Mouse (Mus musculus) megakaryocyte progenitor cell, adult 5-6 weeks (primary cell): ENCODE data around the gene Atp6v0a1. TPM values are rescaled to one million over a fixed set of nuclear protein-coding genes. Genes with fewer than 3 reads are reported as not detected.

Experiments
- ATAC-seq: replicated peaks from 2 replicates; pipeline ENCODE4 v1.8.0; 2016; ENCODE audit warnings: mild to moderate bottlenecking, moderate TSS enrichment, inconsistent platforms; ENCODE audit not compliant: poor library complexity
- total RNA-seq, 2 experiments: library from RNA; stranded (forward) in 1 of 2; stranded (reverse) in 1 of 2; fragments of 157-497, 149-512 nt in 1 of 2; fragments of 200-1000 nt in 1 of 2; gene quantifications; 2 replicates each; pipeline versions ENCODE4 v1.2.3 to v1.2.4; 2015 to 2017

The Atp6v0a1 gene
- 21.4 and 35.3 TPM in 2 replicates for total RNA-seq (2015)
- 38.1 and 50.1 TPM in 2 replicates for total RNA-seq (2017)

DNA sequence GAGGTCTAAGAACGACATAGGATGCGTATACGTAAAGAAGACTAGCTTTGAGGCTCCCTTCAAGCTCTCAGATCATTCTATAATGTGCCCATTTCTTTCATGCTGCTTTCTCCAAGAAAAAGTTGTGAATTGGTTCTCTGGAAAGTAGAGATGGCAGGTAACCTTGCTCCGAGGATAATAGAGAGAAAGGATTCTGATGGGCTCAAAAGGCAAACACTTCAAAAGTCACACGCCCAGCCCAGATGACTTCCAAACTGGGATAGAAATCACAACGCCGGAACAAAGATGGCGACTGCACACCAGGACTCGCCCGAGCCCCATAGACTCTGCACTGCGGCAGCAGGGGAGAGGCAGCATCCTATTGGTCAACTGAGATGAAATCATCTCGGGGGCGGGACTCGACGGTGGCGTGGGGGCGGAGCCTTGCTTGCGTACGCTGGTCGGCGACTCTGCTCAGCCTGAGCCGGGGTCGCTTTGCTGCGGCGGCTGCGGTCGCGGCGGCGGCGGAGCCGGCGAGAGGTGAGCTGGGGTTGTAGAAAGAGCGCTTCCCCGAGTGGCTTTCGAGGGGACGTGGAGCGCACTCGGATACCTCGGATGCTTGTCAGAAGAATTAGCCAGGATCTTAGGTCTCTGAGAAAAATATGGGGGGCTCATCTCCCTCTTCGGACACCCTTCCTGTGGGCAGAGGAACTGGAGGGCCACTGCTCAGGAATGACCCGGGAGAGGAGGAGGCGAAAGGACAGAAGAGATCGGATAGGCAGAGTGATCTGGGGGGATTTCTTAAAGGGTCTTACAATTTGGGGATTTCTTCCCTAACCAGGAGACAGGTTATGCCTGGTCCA lies at the start of gene Atp6v0a1:
TSS of gene Atp6v0a1 (plus strand) at position 407 of the 842 bp plus-strand sequence.
- ATAC-seq, result peak; percentile 94

- ATAC-seq, result peak; percentile 59; the same call in 1 of the 2 replicates
Observed at GRCm38 (mm10) chr11:100959464-100959810, 49.8 kb upstream of the Atp6v0a1 start.

DNA sequence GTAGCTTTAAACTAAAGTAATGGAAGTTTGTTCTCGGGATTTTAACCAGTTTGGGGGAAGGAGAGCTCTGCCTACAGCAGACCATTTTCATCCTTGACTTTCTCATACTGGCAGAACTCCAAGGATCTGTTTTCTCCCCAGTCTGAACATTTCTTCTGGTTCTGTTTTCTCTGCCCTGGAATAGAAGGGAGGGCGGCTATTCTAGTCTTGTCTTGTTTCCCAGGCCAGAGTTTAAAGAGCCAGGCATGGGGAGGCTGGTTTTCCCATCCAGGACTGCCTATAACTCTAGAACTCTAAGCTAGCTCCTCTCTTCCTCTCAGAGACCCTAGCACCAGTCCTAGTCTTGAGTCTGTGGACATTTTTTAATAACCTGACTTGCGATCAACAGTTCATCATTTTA lies 49.4 kb upstream of the Atp6v0a1 start:
- ATAC-seq, result no peak

DNA sequence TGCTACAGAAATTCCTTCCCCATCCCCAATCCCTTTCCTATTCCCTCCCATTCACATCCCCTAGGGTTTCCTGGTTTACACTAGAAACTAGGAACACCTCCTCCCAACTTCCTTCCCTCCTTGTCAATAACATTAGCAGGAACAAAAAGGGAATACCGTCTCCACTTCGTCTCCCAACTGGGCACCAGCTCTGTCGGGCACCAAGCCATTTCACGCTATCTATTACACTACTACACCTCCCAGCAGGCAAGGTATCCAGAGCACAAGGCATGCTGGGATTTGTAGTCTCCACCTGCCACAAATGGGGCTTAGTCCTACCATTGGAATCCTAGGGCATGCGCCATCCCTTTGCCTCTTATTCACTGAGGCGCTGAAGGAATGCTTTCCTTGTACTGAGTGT lies 48.7 kb upstream of the Atp6v0a1 start:
- ATAC-seq, result peak; percentile 71

DNA sequence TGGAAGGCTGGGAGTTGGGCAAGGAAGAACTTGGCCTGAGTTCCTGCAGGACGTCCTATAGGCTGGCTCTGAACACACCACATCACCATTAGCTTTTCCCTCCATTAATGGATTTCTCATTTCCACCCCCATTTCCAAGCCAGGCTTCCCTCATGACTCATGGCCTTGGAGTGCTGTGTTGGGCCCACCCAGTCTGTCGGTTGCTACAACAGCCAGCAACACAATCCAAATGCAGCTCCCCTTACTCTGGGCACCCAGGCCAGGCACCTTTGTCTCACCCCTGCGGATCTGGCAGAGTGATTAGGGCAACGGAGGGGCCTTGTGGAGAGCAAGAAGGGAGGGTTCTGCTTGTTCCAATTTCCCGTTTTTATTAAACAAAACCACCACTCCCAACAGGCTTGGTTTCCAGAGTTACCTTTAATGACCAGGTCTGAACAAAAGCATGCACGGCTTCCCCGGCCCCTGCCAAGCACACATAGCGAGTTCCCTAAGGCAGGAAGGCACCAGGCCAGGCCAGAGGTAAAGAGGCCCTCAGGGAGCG lies 46.8 kb upstream of the Atp6v0a1 start:
- ATAC-seq, result no peak

DNA sequence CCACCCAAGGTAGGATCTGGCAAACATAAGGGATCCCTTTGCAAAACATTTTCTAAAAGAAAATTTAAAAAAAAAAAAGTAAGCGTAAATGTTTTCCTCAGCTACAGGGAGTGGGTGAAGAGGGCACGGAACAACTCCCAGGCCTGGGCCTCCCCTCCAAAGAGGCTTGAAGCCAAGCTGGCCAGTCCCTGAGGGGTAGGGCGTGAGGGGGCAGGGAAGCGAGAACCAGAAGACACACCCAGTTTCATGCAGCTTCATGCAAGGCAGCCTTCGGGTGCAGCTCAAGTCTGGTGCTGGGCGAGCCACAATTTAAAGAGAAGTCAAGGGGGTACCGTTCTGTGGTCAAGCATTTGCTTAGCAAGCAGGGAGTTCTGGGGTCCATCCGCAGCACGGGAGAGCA lies 45.6 kb upstream of the Atp6v0a1 start:
- no peak for ATAC-seq

DNA sequence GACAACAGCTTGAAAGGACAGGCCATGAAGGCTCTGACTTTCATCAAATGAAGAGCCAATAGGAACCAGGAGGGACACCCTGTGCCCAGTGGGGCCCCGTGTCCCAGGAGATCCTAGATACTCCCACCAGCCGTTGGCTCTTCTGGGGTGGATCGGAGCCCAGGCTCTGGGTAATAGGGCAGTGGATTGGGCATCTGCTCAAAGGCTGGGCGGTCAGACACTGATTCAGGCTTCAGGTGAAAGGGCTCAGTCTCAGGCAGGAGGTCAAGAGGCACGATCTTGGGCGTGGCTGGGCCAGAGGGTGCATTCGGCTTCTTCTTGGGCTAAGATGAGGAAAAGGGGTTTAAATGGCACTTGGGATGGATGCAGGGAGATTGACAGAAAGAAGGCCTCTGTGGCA lies 45.1 kb upstream of the Atp6v0a1 start:
- no peak for ATAC-seq

DNA sequence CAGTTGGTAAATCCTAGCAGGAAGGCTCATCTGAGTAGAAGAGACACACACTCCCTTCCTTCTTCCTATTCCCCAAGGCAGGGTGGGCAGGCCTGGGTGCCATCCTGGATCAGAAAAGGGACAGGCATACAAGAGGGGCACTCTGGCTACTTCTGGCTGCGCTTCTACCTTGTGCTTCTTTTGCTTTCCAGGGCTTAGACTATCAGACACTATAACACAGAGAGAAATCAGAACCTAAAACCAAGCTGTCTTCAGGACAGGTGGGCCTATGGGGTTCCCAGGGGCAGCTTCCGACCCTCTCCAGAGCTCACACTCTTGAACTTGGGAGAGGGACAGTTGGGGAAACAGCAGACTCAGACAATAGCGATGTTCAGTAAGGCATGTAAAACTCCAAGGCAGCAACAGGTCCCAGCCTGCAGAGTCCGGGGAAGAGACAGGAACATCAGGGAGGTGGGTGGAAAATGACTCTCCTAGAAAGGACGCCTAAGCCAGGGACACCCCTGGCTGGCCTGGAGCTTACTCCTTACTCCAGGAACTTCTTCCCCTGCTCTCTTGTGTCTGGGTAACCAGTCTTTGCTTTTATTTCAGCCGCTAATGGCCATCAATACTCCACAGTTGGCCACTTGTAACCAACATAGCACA lies 44.2 kb upstream of the Atp6v0a1 start:
- ATAC-seq, result no peak

DNA sequence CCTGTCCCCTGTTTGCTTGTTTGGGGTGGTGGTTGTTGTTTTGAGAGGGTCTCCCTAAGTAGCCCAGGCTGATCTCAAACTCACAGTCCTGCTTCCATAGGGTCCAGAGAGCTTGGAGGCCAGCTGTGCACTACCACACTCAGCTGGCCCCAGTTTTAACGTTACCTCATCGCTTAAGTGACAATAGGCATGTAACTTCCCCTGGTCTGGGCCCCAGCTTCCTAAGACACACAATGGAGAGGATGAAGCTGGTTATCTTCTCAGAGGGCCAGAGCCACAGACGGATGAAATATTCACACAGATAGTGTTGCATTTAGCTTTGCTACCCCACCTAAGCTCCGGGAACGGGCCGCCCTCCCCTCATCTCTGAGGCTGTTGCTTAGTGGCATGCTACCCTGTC lies 43.5 kb upstream of the Atp6v0a1 start:
- ATAC-seq, result no peak

DNA sequence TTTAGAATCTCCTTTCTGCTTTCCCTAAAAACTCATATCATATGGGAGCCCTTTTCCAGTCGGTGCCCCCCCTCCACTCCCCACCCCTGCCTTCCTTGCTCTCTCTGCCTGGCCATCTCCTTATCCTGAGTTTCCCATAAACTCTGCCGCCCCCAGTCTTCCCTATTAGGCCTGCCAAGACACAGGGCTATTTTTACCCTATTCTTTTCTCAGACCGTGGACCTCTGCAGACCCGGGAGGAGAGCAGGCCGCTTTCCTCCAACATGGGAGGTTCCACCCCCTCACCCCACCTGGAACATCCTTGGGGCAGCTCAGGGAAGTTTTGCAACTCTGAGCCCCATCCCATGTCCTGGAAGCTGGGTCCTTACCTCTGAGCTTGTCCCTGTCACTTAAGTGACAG lies 41.9 kb upstream of the Atp6v0a1 start:
- no peak for ATAC-seq

DNA sequence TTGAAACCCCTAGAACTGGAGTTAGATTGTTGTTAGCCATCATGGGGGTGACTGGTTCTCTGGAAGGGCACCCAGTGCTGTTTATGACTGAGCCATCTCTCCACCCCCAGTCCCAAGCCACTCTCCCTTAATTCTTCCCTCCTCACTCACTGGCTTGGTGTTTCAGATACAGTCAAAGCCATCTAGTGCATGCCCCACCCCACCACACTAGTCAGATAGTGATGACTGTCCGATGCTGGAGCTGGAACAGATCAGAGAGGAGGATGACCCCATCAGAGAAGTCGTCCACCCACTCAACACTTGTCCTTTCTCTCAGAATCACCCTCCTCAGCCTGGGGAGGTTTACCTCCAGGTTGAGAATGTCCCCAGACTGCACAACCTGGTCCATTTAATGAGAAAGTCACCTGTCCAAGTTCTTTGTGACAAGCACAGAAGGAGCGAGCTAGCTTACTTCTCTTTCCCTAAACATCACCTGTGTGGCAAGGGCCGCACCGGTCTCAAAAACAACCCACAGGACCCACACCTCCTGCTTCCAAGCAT lies 41.3 kb upstream of the Atp6v0a1 start:
- no peak for ATAC-seq

GRCm38 (mm10) chr11:100968501-100968900 lies 40.8 kb upstream of the Atp6v0a1 start:
- no peak for ATAC-seq

DNA sequence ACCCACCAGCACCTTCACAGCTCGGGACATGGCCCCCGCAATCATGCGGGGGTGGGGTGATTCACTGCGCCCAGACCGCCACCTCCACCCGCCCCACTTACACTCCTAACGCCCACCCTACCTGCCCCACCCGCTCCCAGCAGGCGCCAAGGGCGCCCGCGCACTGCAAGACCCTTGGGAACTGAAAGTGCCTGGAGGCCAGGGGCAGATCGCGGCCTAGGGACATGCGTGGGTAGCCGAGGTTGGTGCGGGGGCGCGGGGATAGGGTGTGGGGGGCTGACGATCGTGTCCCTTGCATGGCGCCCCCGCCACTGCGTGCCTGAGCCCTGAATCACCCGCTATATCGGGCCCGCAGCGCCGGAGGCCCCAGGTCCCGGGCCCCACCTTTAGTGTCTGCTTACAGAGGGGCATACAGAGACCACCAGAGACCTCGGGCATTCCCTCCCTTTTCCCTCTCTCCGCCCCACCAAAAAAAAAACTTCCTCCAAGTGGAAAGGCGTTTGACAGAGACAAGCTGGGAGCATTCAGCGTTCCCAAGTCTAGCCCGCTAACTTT lies 40.0 kb upstream of the Atp6v0a1 start:
- ATAC-seq, result 0 out of 2 replicates have a peak, but pooled peaks have one; percentile 5

GRCm38 (mm10) chr11:100969744-100970556 lies 39.3 kb upstream of the Atp6v0a1 start:
- ATAC-seq, result peak; percentile 38

DNA sequence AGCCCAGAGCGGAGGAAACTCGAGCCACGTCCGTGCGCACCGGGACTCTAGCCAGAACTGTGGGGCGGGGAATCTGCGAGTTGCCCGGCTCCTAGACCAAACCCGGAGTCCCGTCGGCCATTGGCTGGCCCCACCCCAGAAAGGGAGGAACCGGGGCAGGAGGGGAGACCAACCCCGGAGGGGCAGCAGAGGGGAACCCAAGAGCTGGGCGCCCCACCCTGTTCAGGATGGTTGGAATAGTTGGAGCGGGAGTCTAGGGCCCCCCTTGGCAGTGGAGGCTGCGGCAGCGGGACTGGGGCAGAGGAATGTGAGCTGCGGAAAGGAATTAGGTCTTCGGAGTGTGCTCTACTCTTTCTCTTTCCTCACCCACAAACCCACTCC lies 38.7 kb upstream of the Atp6v0a1 start, which contains the start of gene Cavin1:
TSS of gene Cavin1 (minus strand) at position 331 of the 381 bp plus-strand sequence.
- peak; percentile 56 for ATAC-seq

- no peak for ATAC-seq
Observed at GRCm38 (mm10) chr11:100971455-100971854, 37.8 kb upstream of the Atp6v0a1 start.

DNA sequence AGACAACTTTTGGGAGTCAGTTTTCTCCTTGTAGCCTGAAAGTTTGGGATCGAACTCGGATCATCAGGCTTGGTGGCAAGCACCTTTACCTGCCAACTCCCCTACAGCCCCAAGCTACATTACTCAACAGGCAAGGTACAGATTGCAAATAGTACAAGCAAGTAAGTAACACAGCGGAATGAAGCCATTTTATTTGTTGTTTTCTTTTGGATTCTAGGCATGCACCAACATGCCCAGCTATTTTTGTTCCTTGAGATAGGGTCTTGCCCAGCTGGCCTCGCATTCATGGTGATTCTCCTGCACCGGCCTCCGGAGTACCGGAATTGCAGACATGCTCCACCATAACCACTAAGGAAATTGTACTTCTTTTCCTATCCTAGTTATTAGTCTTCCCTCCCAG lies 36.0 kb upstream of the Atp6v0a1 start:
- no peak for ATAC-seq

GRCm38 (mm10) chr11:100974381-100974970 lies 34.8 kb upstream of the Atp6v0a1 start:
- ATAC-seq, result no peak

- ATAC-seq, result no peak
Observed at GRCm38 (mm10) chr11:100975241-100975640, 34.0 kb upstream of the Atp6v0a1 start.

GRCm38 (mm10) chr11:100979887-100980286 lies 29.4 kb upstream of the Atp6v0a1 start:
- no peak for ATAC-seq
